Mouse (Mus musculus): ENCODE results near the gene Otulinl. TPM values are rescaled to one million over a fixed set of nuclear protein-coding genes. Genes with fewer than 3 reads are reported as not detected.

The Otulinl gene
- total RNA-seq, 2 experiments from 2014 or later, result 27.8 to 29.1 TPM

DNA sequence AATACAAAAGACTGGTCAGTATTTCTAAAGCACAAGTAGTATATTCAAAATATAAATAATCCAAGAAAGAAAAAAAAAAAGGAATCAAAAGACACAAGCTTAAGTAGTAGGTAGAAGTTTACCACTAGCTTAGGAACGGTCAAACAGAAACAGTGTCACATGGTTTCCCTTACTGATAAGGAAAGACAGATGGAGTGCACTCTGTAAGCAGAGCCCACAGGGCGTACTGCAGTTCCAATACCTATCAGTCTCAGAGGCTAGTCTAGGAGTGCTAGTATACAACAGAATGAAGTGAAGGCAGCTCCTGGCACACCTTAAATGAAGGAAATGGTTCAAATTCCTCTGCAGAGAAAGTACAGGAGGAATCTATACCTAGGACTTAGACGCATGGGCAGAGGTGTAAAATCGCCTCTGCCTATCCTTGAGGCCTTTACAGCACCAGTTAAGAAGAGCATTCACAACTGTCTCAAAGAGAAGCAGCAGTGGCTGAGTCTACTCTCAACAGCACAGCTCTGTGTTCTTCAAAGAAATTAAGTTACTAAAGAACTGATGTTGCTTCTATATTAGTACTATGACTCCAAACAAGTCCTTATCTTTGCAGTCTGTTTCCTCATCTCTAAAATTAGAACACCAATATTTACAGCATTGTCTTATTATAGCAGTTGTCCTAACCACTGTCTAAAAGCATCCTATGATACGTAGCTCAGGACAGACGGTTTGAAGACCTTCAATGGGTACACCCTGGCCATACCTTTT, 62.4 kb downstream of the Otulinl start:
- DNase-seq (ENCODE audit: low spot score in 2 of 2), result no peak

- no peak for DNase-seq (ENCODE audit: low spot score in 2 of 2)
Observed at GRCm38 (mm10) chr15:27617227-27617626, 64.2 kb downstream of the Otulinl start.

DNA sequence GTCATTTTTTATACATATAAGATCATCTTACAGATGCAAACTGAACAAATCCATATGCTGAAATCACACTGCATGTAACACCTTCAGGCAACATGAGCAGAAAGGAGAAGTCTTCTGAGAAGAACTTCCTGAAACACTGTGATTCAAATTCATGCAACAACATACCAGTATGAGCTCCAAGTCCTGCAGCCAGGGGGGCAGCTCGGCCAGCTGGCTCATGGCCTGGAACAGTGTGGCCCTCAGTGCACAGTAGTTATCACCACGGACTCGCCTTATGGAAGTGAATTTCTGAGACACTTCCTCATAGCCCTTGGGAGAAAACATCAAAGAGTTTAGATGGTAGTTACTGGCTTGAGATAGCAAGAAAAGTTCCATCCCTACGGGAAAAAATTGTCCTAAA, 65.2 kb downstream of the Otulinl start:
- DNase-seq (ENCODE audit: low spot score in 2 of 2), result peak in 1 of 2 experiments; percentile 48

- DNase-seq (ENCODE audit: low spot score in 2 of 2), result no peak
Observed at GRCm38 (mm10) chr15:27613255-27613654, 68.1 kb downstream of the Otulinl start.

- DNase-seq (ENCODE audit: low spot score in 2 of 2), result peak in 1 of 2 experiments; percentile 83
Observed at GRCm38 (mm10) chr15:27612533-27613221, 68.7 kb downstream of the Otulinl start.

GRCm38 (mm10) chr15:27609554-27609953, 71.8 kb downstream of the Otulinl start:
- DNase-seq (ENCODE audit: low spot score in 2 of 2), result no peak

DNA sequence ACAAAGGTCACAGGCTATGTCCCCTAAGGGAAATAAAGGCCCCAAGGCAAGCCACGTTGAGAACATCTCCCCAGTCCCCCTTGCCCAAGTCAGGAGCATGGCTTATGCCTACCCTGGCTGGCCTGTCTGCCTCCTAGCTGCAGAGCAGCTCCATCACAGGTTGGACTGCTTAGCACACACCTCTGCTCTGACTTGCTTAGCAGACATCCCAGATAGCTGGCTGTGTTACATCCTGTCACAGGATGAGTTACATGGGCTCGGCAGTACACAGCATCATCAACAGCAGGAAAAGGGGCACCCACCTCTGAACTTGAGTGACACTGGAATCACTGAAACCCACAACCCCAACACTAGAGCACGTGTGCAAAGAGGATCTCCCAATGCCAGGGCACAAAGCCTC, 76.1 kb downstream of the Otulinl start:
- DNase-seq (ENCODE audit: low spot score in 2 of 2), result no peak

Other genes with a start within 250 kb of the Otulinl start
- 100 to 1,000 TPM; 168 to 173 TPM for gene Ank, start 214.9 kb downstream of the Otulinl start, total RNA-seq (2021)
- gene Otulin, start 50.9 kb downstream of the Otulinl start, total RNA-seq (2021), result 10 to 100 TPM; 20.7 to 21.4 TPM

Measured in layer of hippocampus, adult 18-20 months (tissue).